Mouse (Mus musculus) thymus, adult 2 months (tissue): Measurements from ENCODE around the gene Gcnt7.

Experiments used
- CTCF ChIP-seq: fragments of 200-500 bp; IDR thresholded peaks from 2 replicates; pipeline ENCODE4 v1.5.1; 2012; ENCODE audit warnings: mild to moderate bottlenecking, control low read depth, low read length, moderate library complexity, borderline replicate concordance; ENCODE audit not compliant: control insufficient read depth, poor library complexity, insufficient read depth; ENCODE audit errors: extremely low read depth
- POLR2A ChIP-seq: fragments of 200-500 bp; IDR thresholded peaks from 2 replicates; pipeline ENCODE4 v1.6.1; 2012; ENCODE audit warnings: mild to moderate bottlenecking, low read length, control low read depth, moderate library complexity; ENCODE audit not compliant: control insufficient read depth, poor library complexity, insufficient read depth; ENCODE audit errors: extremely low read depth

DNA sequence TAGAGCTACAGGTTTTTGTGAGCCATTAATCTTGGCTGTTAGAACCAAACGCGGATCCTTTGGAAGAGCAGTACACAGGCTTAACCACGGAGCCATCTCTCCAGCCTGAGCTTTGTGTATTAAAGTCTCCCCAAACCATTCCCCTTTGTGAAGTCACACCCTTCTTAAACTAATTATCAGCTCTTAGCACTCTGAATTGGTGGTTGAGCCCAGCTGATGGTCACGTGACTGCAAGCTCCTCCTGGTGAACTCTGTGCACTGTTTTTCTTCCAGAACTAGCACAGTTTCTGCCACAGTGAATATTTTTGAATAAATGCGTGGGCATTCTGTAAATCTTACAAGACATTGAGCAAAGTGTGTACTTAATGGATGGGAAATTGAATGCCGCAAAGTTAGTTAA lies 17.2 kb downstream of the Gcnt7 start:
- TF ChIP-seq POLR2A (no peak), CTCF (no peak)
